ENCODE assay signal across 22 mouse cellular contexts in genomic region chr9:114601096-114601495, GRCm38 (mm10). TPM values are rescaled to one million over a fixed set of nuclear protein-coding genes. Genes with fewer than 3 reads are reported as not detected.
DNase-seq lines count a peak whose midpoint lies in the region; ATAC-seq and TF ChIP-seq lines count a peak whose summit lies in the region.
"Had no signal": no experiment of that assay in that cellular context is flagged by ENCODE, and none has a peak within 500 bp of the region (broad histone marks: within the 10 kb centered on the region; RNA-seq: fewer than 3 reads in every experiment).

No protein-coding gene starts in this region.

- TF ChIP-seq POLR2A in thymus, adult 2 months (IDR thresholded peaks at IDR 0.05; ENCODE audit: control insufficient read depth, extremely low read depth, insufficient read depth, low read length, poor library complexity): no peak

- H3K27me3 ChIP-seq in kidney, embryonic 14.5 days (ENCODE audit: control insufficient read depth, insufficient read depth, low read length): no peaks in the 10 kb centered on the region
- H3K27me3 ChIP-seq in thymus, adult 2 months (ENCODE audit: control insufficient read depth, insufficient read depth, low read length): no peaks in the 10 kb centered on the region
- H3K27me3 ChIP-seq: embryonic facial prominence, embryonic 12.5 days; forebrain, embryonic 12.5 days had no signal

- 88% methylated on average over 1 of the region's 1 CpGs for WGBS in kidney, embryonic 14.5 days
- 88% methylated on average over 1 of the region's 1 CpGs for WGBS in thymus, adult 2 months

- peaks cover 51% of the 10 kb centered on the region for H3K36me3 ChIP-seq in kidney, embryonic 14.5 days (ENCODE audit: control insufficient read depth, insufficient read depth, low read length)
- H3K36me3 ChIP-seq in thymus, adult 2 months (ENCODE audit: control insufficient read depth, insufficient read depth, low read length): peaks cover 33% of the 10 kb centered on the region

- H3K9ac ChIP-seq in kidney, embryonic 14.5 days (ENCODE audit: low read depth, low read length): no peak overlapping the region
- H3K9ac ChIP-seq: embryonic facial prominence, embryonic 12.5 days; forebrain, embryonic 12.5 days had no signal

- no peak for TF ChIP-seq CTCF in thymus, adult 2 months (IDR thresholded peaks at IDR 0.05; ENCODE audit: borderline replicate concordance, control insufficient read depth, extremely low read depth, insufficient read depth, low read length, poor library complexity)

- ATAC-seq in kidney, embryonic 14.5 days (ENCODE audit: low FRiP score, low TSS enrichment): no peak
- ATAC-seq: activated CD4-positive, CD25-positive, alpha-beta regulatory T cell, adult 4 months; forebrain, embryonic 14.5 days; forebrain, embryonic 16.5 days had no signal

- H3K4me1 ChIP-seq in kidney, embryonic 14.5 days (ENCODE audit: control insufficient read depth, insufficient read depth, low read length): no peaks in the 10 kb centered on the region
- peaks cover 9% of the 10 kb centered on the region for H3K4me1 ChIP-seq in thymus, adult 2 months (replicated peaks; ENCODE audit: control insufficient read depth, insufficient read depth, low read length)
- H3K4me1 ChIP-seq: embryonic facial prominence, embryonic 10.5 days; embryonic facial prominence, embryonic 12.5 days; forebrain, embryonic 12.5 days had no signal

- no peak overlapping the region for H3K27ac ChIP-seq in kidney, embryonic 14.5 days (ENCODE audit: low read depth, low read length)
- H3K27ac ChIP-seq in thymus, adult 2 months (ENCODE audit: control insufficient read depth, insufficient read depth, low read length): peak overlapping the region; percentile 44; the same call in 1 of the 2 replicates
- H3K27ac ChIP-seq: embryonic facial prominence, embryonic 10.5 days; embryonic facial prominence, embryonic 12.5 days; forebrain, embryonic 10.5 days; forebrain, embryonic 12.5 days had no signal

- no peak overlapping the region for H3K4me3 ChIP-seq in kidney, embryonic 14.5 days (ENCODE audit: low read length)
- H3K4me3 ChIP-seq in thymus, adult 2 months (ENCODE audit: control insufficient read depth, insufficient read depth, low read length): no peak overlapping the region
- H3K4me3 ChIP-seq: embryonic facial prominence, embryonic 10.5 days; embryonic facial prominence, embryonic 12.5 days; forebrain, embryonic 10.5 days; forebrain, embryonic 12.5 days had no signal

- no peak overlapping the region for H3K4me2 ChIP-seq in kidney, embryonic 14.5 days (replicated peaks; ENCODE audit: low read depth, low read length)
- H3K4me2 ChIP-seq: embryonic facial prominence, embryonic 12.5 days; forebrain, embryonic 12.5 days had no signal

- peak; percentile 7 for DNase-seq in kidney, adult 11 months
- DNase-seq in thymus, adult 2 months: no peak
- DNase-seq in thymus, postnatal 10 days (ENCODE audit: low spot score in 2 of 2): no peak
- peak; percentile 95 for DNase-seq in fat pad, adult 2 months (ENCODE audit: extremely low read depth, low read depth, low spot score)
- peak; percentile 48 for DNase-seq in naive thymus-derived CD4-positive, alpha-beta T cell, adult 2 months (ENCODE audit: low read depth)
- no peak for DNase-seq in yolk sac, embryonic 10.5 days (ENCODE audit: low spot score)
- DNase-seq in cerebellum, adult 11-12 months: no peak
- DNase-seq: adrenal gland, postnatal 10 days; adrenal gland, postnatal 25 days; cerebellum, adult 11 months; cerebellum, adult 2 months; cerebellum, adult 9-10 months; cerebellum, postnatal 10 days; cerebellum, postnatal 25 days had no signal

- H3K9me3 ChIP-seq in kidney, embryonic 14.5 days (ENCODE audit: control insufficient read depth, low read length): no peaks in the 10 kb centered on the region
- H3K9me3 ChIP-seq: embryonic facial prominence, embryonic 10.5 days; embryonic facial prominence, embryonic 12.5 days; forebrain, embryonic 10.5 days; forebrain, embryonic 12.5 days had no signal

RNA-seq across cellular contexts. Expression of gene Trim71, which starts 36.9 kb away (rescaled TPM):
- polyA plus RNA-seq in kidney, embryonic 14.5 days (2014; fragmentation: Nextera tagmentation; extraction: Ambion mirVana): 1.1 and 1.4 TPM in 2 replicates
- 0.03 TPM in 1 of 2 replicates, not detected in the other for polyA plus RNA-seq in thymus, adult 2 months (2012; rRNA removed)

RNA-seq across cellular contexts. Expression of gene Cnot10, which starts 38.9 kb away (rescaled TPM):
- 41.8 and 74.7 TPM in 2 replicates for polyA plus RNA-seq in kidney, embryonic 14.5 days (2014; fragmentation: Nextera tagmentation; extraction: Ambion mirVana)
- polyA plus RNA-seq in thymus, adult 2 months (2012; rRNA removed): 42.6 and 45.2 TPM in 2 replicates

Comparison
In these comparisons a context has a peak if more than half of its experiments do, and no peak if none do; other contexts are left out.
1. DNase-seq: peak in kidney, adult 11 months (single experiment), fat pad, adult 2 months (single experiment) and naive thymus-derived CD4-positive, alpha-beta T cell, adult 2 months (single experiment); none in thymus, adult 2 months (single experiment), thymus, postnatal 10 days (0 of 2), yolk sac, embryonic 10.5 days (single experiment) and cerebellum, adult 11-12 months (single experiment).